Mouse (Mus musculus) spleen, postnatal 4 days (tissue): ENCODE results near the gene Ift43.

ENCODE experiments used
- DNase-seq, 2 experiments: peaks; one replicate each; pipeline ENCODE4 v3.0.0; 2022; ENCODE audit warnings: low spot score in 2 of 2

Gene Ift43

DNA sequence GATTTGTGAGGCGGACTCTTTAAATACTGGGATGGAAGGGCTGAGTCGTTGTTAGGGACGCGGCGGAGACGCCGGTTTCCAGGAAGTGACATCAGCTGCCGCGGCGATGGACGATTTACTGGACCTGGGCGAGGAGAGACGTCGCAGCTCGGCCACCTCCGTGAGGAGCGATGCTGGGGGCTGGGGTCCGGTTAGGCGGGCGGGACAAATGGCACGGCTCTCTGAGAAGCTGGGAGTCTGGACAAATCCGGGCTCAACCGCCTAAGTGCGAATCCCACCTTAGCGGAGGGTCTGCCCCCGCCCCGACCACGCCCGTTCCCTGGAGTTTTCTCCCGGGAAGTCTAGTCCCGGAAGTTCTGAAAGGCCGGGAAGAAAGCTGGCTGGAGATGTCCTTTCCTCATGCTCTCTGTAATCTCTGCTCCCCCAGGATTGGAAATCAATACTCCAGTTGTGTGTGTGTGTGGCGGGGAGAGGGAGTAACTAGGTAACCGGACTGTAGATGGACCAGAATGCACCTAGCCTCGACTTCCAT, at the start of gene Ift43:
TSS of gene Ift43 (plus strand) at position 61 of the 532 bp plus-strand sequence.
- DNase-seq: no peak

- DNase-seq: no peak
Observed at GRCm38 (mm10) chr12:86035586-86035985, 46.8 kb upstream of the Ift43 start.

DNA sequence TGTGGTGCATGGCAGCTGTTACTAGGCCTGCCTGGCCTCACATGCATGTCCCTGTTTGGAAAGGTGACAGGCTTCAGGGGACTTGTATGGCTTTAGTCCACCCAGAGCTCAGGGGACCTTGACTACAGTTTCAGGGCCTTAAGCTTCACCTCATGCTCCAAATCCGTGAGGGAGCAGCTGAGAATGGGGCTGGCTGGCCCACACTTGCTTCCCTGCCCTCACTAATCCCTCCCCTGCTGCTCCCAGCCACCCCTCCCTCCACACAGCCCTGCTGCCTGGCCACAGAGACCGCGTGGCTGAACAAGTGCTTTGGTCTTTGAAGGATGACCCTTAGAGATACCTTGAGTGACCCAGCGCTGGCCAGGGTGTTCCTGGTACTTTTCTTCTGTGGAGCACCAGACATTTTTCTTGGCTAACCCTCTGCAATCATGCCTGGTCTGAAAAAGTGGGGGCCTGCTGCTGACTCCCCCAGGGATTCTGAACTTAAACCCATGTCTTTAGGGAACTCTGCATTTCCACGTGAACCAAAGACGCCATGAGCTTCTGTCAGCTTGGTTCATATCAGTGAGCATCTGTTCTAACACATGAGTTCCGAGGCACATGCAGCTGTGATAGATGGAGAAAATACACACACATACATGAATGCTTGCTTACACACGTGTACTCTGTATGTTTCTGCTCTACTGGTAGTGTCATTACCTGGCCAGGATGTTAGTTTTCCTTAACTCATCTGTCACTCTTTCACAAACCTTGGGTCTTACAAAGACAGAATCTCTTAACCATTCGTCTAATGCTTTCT, 45.8 kb upstream of the Ift43 start:
- DNase-seq: no peak

GRCm38 (mm10) chr12:86037235-86037921, 45.0 kb upstream of the Ift43 start:
- no peak for DNase-seq

GRCm38 (mm10) chr12:86039078-86039477, 43.3 kb upstream of the Ift43 start:
- no peak for DNase-seq

DNA sequence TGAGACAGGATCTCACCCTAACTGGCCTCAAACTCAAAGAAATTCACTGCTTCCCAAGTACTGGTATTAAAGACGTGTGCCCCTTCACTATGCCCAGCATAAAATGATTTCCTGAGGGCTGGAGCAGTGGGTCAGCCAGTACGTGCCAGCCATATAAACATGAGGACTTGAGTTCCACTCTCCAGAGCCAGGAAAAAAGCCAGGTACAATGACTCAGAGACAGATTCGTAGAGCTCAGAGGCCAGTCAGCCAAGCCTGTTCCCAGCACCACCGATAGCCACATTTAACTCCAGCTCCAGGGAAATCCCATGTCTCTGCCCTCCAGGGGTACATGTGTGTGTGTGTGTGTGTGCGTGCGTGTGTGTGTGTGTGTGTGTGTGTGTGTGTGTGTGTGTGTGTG, 42.6 kb upstream of the Ift43 start:
- DNase-seq: no peak

DNA sequence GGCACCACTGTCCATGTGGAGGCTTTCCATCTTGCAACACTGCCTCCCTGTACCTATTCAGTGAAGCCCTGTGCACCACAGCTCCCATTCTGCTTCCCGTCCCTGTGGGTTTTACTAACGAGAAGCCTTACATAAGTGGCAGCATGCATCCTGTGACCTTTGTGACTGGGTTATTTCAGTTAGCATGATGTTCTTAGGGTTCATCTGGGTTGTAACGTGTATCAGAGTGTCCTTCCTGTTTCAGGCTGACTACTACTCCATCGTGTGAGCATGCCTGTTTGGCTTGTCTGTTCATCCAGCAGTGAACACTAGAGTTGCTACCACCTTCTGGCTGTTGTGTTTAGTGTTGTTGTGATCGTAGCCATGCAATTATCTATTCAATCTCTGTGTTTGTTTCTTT, 36.2 kb upstream of the Ift43 start:
- no peak for DNase-seq

DNA sequence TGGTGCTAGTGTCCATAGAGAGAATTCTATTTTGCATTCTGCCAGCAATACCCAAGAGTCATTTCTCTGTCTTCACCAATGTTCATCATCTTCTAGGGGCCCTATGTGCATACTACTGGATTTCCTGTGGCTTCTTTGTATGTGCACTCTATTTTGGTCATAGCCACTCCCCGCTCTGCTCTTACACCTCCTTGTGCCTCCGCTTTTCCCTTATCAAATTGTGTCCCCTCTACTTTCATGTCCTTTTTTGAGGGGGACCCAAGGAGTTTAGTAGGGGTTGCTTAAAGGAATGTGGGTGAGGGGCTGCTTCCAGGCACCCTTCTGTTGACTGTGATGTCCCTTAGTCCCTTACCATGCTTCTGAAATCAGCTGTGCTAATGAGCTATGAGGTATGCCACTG, 35.6 kb upstream of the Ift43 start:
- no peak for DNase-seq

- no peak for DNase-seq
Observed at GRCm38 (mm10) chr12:86047376-86047775, 35.0 kb upstream of the Ift43 start.

- no peak for DNase-seq
Observed at GRCm38 (mm10) chr12:86049813-86050212, 32.5 kb upstream of the Ift43 start.

GRCm38 (mm10) chr12:86051477-86051876, 30.9 kb upstream of the Ift43 start:
- no peak for DNase-seq

DNA sequence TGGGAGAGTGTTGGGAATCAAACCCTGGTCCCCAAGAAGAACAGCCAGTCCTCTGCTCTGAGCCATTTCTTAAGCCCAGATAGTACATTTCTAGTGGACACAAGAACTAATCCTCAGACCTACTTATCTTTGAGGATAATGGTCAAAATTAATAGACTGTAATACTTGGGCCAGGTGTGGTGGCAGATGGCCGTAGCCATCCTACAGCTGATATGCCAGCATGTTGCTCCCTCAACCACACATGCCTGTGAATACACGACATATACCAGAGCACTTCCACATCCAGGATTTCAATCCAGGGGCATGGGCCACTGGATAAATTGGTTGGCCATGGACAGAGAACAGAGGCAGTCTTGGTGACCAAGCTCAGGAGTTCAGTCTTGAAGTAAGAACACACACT, 27.0 kb upstream of the Ift43 start:
- DNase-seq: no peak

DNA sequence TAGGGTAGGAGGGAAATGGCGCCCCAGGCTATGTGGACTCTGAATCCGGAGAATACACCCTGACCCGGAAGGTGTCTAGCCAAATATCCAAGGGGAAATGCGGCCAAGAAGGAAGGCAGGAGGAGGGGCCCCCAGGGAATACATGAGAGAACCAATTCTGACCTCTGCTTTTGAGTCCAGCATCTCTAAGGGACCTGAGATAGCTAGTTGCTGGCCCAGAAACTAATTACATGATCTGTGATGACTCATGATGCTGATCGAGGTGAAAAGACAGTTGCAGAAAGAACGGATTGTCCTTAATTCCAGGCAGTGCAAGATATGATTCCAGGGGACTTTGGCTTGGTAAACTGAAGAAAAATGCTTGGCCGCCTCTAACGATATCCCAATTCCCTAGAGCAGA, 25.4 kb upstream of the Ift43 start:
- no peak for DNase-seq

- DNase-seq: no peak
Observed at GRCm38 (mm10) chr12:86057516-86057915, 24.8 kb upstream of the Ift43 start.

- DNase-seq: no peak
Observed at GRCm38 (mm10) chr12:86059341-86059740, 23.0 kb upstream of the Ift43 start.

- DNase-seq: no peak
Observed at GRCm38 (mm10) chr12:86064796-86065195, 17.5 kb upstream of the Ift43 start.

GRCm38 (mm10) chr12:86071432-86071831, 10.9 kb upstream of the Ift43 start:
- no peak for DNase-seq

GRCm38 (mm10) chr12:86074681-86075080, 7.7 kb upstream of the Ift43 start:
- no peak for DNase-seq

GRCm38 (mm10) chr12:86075358-86075757, 7.0 kb upstream of the Ift43 start:
- DNase-seq: no peak

GRCm38 (mm10) chr12:86076321-86076901, 5.9 kb upstream of the Ift43 start:
- no peak for DNase-seq

- DNase-seq: no peak
Observed at GRCm38 (mm10) chr12:86077322-86077721, 5.0 kb upstream of the Ift43 start.

- DNase-seq: no peak
Observed at GRCm38 (mm10) chr12:86077736-86078135, 4.6 kb upstream of the Ift43 start.

GRCm38 (mm10) chr12:86078176-86078552, 4.2 kb upstream of the Ift43 start:
- no peak for DNase-seq
